Mouse (Mus musculus): ENCODE results near the gene Raver1. TPM values are rescaled to one million over a fixed set of nuclear protein-coding genes. Genes with fewer than 3 reads are reported as not detected.

Raver1 gene
- total and polyA plus RNA-seq, 2 experiments from 2014 or later = 21.7 to 43.2 TPM

GRCm38 (mm10) chr9:21031251-21031895 lies 60.4 kb downstream of the Raver1 start:
- Histone ChIP-seq H3K9me3 (ENCODE audit: low read length) (no peaks in the 10 kb centered on the region), H3K4me3 (ENCODE audit: low read length) (peak overlapping the region; percentile 56), H3K27ac (peak overlapping the region; percentile 68; the same call in 1 of the 2 replicates), H3K4me1 (ENCODE audit: insufficient read depth, low read length) (peaks cover 29% of the 10 kb centered on the region), H3K27me3 (ENCODE audit: insufficient read depth, low read length) (peaks cover 46% of the 10 kb centered on the region), H3K9ac (replicated peaks; ENCODE audit: low read length) (peak overlapping the region; percentile 59), H3K4me2 (ENCODE audit: low read depth, low read length) (peak overlapping the region; percentile 98), H3K36me3 (ENCODE audit: insufficient read depth, low read length) (no peaks in the 10 kb centered on the region)
- DNase-seq (ENCODE audit: low spot score) (peak; percentile 81), ATAC-seq (peak; percentile 63)
- TF ChIP-seq CTCF (IDR thresholded peaks at IDR 0.05; ENCODE audit: low read depth) = no peak; the same call in 1 of the 2 replicates
- WGBS = 0% methylated on average over 36 of the region's 36 CpGs

DNA sequence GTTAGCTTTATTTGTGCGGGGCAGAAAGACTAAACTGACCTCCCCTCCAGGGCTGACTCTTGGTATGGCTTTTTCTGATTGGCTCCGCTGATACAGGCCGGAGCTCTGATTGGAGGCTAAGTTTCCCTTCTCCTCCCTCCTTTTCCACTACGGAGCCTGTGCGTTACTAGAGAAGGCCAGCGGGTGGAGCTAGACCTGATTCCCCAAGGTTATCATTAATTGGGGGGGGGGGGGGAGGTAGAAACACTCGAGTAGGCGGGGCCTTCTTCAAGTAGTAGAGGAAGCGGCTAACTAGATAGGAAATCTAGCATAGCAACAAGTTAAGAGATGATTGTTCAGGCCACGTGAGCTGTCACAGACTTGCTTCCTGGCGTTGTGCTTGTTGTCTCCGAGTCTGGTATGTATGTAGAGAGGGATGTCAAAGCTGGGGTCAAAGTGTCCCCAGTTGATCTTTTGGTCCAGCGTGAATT lies 61.0 kb downstream of the Raver1 start:
- H3K4me3 ChIP-seq (ENCODE audit: low read length) = peak overlapping the region; percentile 56
- peak; percentile 91 for DNase-seq (ENCODE audit: low spot score)
- TF ChIP-seq CTCF (IDR thresholded peaks at IDR 0.05; ENCODE audit: low read depth) = peak; percentile 71
- H3K9ac ChIP-seq (replicated peaks; ENCODE audit: low read length) = no peak overlapping the region
- peak; percentile 75 for ATAC-seq
- peak overlapping the region; percentile 98 for H3K4me2 ChIP-seq (ENCODE audit: low read depth, low read length)
- under 1% methylated on average over 13 of the region's 13 CpGs for WGBS
- H3K9me3 ChIP-seq (ENCODE audit: low read length) = no peaks in the 10 kb centered on the region
- peaks cover 25% of the 10 kb centered on the region for H3K4me1 ChIP-seq (ENCODE audit: insufficient read depth, low read length)
- peak overlapping the region; percentile 68; the same call in 1 of the 2 replicates for H3K27ac ChIP-seq
- H3K27me3 ChIP-seq (ENCODE audit: insufficient read depth, low read length) = peaks cover 40% of the 10 kb centered on the region
- H3K36me3 ChIP-seq (ENCODE audit: insufficient read depth, low read length) = no peaks in the 10 kb centered on the region

DNA sequence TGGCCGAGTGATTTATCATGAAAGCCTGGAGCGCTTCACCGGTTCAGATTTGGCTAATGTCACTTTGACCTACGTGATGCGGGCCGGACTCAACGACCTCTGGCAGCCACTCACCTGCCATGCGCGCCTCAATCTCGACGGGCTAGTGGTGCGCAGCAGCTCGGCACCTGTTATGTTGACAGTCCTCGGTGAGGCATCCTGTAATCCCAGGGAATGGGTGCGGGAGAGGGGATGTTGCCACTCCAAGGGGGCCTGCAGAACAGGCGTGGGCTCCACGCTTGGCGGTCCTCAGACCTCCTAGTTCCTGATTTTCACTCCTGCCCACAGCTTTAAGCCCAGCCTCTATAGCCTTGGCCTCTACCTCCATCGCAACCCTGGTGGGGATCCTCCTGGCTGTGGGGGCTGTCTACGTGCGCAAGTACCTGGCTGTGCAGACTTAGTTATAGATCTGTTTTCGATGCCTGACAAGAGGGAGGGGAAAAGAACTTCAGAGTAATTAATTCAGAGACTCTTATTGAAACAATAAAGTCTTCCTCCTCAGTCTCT lies 61.7 kb downstream of the Raver1 start:
- no peak overlapping the region for H3K4me3 ChIP-seq (ENCODE audit: low read length)
- no peak overlapping the region for H3K27ac ChIP-seq
- H3K9me3 ChIP-seq (ENCODE audit: low read length) = no peaks in the 10 kb centered on the region
- DNase-seq (ENCODE audit: low spot score) (no peak), ATAC-seq (no peak)
- peaks cover 25% of the 10 kb centered on the region for H3K4me1 ChIP-seq (ENCODE audit: insufficient read depth, low read length)
- no peak for TF ChIP-seq CTCF (IDR thresholded peaks at IDR 0.05; ENCODE audit: low read depth)
- WGBS = 26% methylated on average over 22 of the region's 22 CpGs
- H3K27me3 ChIP-seq (ENCODE audit: insufficient read depth, low read length) = peaks cover 34% of the 10 kb centered on the region
- peak overlapping the region; percentile 98; the same call in 1 of the 2 replicates for H3K4me2 ChIP-seq (ENCODE audit: low read depth, low read length)
- H3K36me3 ChIP-seq (ENCODE audit: insufficient read depth, low read length) = no peaks in the 10 kb centered on the region
- H3K9ac ChIP-seq (replicated peaks; ENCODE audit: low read length) = no peak overlapping the region

DNA sequence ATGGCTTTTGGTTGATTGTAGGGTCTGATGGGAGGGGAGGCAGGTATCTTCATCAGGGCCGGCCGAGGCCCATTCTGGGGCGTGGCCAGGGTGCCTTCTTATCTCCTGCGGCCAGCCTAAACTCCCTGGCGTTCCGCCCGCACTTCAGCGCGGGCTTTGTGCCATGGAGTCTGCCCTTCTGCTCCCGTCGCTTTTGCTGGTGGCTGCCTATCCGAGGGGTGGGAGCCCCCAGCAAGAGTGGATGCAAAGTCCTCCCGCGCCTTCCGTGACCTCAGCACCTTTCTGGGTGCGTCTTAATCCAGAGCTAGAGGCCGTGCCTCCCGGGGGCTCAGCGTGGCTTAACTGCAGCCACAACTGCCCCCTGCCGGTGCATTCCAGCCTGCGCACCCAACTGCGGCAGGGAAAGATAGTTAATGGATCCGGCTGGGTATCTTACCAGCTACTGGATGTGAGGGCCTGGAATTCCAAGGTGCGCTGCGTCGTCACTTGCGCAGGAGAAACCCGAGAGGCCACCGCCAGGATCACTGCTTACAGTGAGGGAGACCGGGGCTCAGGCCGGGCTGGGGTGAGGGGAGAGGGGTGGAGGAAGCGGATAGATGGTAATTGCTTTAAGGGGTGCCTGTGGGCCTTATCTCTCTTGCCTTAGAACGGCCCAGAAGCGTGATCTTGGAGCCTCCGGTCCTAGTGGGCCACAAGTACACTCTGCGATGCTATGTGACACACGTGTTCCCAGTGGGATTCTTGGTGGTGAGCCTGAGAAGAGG lies 62.3 kb downstream of the Raver1 start, which contains the start of gene Icam4:
Icam4 (plus strand) TSS at position 83 of the 764 bp plus-strand sequence.
- no peak within 1 kb of the TSS for H3K27ac ChIP-seq
- peak within 1 kb of the TSS; percentile 27 for H3K4me3 ChIP-seq (ENCODE audit: low read length)
- peaks cover 25% of the 10 kb centered on the region for H3K4me1 ChIP-seq (ENCODE audit: insufficient read depth, low read length)
- peak within 1 kb of the TSS; percentile 52 for H3K4me2 ChIP-seq (ENCODE audit: low read depth, low read length)
- peak; percentile 78 for DNase-seq (ENCODE audit: low spot score)
- H3K9ac ChIP-seq (replicated peaks; ENCODE audit: low read length) = no peak within 1 kb of the TSS; the same call in 1 of the 2 replicates
- no peaks in the 10 kb centered on the region for H3K9me3 ChIP-seq (ENCODE audit: low read length)
- peaks cover 28% of the 10 kb centered on the region for H3K27me3 ChIP-seq (ENCODE audit: insufficient read depth, low read length)
- TF ChIP-seq CTCF (IDR thresholded peaks at IDR 0.05; ENCODE audit: low read depth) = peak; percentile 85
- 3% methylated on average over 37 of the region's 37 CpGs for WGBS
- H3K36me3 ChIP-seq (ENCODE audit: insufficient read depth, low read length) = no peaks in the 10 kb centered on the region
- no peak for ATAC-seq

GRCm38 (mm10) chr9:21028560-21029110 lies 63.2 kb downstream of the Raver1 start:
- DNase-seq (ENCODE audit: low spot score) (no peak), ATAC-seq (no peak)
- TF ChIP-seq CTCF (IDR thresholded peaks at IDR 0.05; ENCODE audit: low read depth) = no peak
- H3K4me1 ChIP-seq (ENCODE audit: insufficient read depth, low read length) = peaks cover 24% of the 10 kb centered on the region
- peaks cover 21% of the 10 kb centered on the region for H3K27me3 ChIP-seq (ENCODE audit: insufficient read depth, low read length)
- H3K27ac ChIP-seq = no peak overlapping the region
- no peak overlapping the region for H3K9ac ChIP-seq (replicated peaks; ENCODE audit: low read length)
- no peaks in the 10 kb centered on the region for H3K36me3 ChIP-seq (ENCODE audit: insufficient read depth, low read length)
- H3K9me3 ChIP-seq (ENCODE audit: low read length) = no peaks in the 10 kb centered on the region
- H3K4me3 ChIP-seq (ENCODE audit: low read length) = no peak overlapping the region
- H3K4me2 ChIP-seq (ENCODE audit: low read depth, low read length) = no peak overlapping the region
- WGBS = 73% methylated on average over 6 of the region's 6 CpGs

DNA sequence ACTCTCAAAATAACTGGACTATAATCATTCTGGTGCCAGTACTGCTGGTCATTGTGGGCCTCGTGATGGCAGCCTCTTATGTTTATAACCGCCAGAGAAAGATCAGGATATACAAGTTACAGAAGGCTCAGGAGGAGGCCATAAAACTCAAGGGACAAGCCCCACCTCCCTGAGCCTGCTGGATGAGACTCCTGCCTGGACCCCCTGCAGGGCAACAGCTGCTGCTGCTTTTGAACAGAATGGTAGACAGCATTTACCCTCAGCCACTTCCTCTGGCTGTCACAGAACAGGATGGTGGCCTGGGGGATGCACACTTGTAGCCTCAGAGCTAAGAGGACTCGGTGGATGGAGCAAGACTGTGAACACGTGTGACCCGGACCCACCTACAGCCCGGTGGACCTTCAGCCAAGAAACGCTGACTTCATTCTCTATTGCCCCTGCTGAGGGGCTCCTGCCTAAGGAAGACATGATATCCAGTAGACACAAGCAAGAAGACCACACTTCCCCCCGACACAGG lies 64.0 kb downstream of the Raver1 start:
- Histone ChIP-seq H3K27me3 (ENCODE audit: insufficient read depth, low read length) (peaks cover 13% of the 10 kb centered on the region), H3K4me1 (ENCODE audit: insufficient read depth, low read length) (peaks cover 17% of the 10 kb centered on the region; the same call in 1 of the 2 replicates), H3K36me3 (ENCODE audit: insufficient read depth, low read length) (no peaks in the 10 kb centered on the region), H3K9me3 (ENCODE audit: low read length) (no peaks in the 10 kb centered on the region), H3K4me3 (ENCODE audit: low read length) (no peak overlapping the region), H3K27ac (no peak overlapping the region), H3K4me2 (ENCODE audit: low read depth, low read length) (no peak overlapping the region), H3K9ac (replicated peaks; ENCODE audit: low read length) (no peak overlapping the region)
- no peak for TF ChIP-seq CTCF (IDR thresholded peaks at IDR 0.05; ENCODE audit: low read depth)
- ATAC-seq (no peak), DNase-seq (ENCODE audit: low spot score) (no peak)
- 48% methylated on average over 8 of the region's 8 CpGs for WGBS

Data from hindbrain, postnatal 0 days (tissue).